Mouse (Mus musculus): ENCODE results near the gene Arl14ep. TPM values are rescaled to one million over a fixed set of nuclear protein-coding genes. Genes with fewer than 3 reads are reported as not detected.

Gene Arl14ep
- total and polyA plus RNA-seq, 3 experiments, result 55.2 to 76.0 (median 61.0) TPM

DNA sequence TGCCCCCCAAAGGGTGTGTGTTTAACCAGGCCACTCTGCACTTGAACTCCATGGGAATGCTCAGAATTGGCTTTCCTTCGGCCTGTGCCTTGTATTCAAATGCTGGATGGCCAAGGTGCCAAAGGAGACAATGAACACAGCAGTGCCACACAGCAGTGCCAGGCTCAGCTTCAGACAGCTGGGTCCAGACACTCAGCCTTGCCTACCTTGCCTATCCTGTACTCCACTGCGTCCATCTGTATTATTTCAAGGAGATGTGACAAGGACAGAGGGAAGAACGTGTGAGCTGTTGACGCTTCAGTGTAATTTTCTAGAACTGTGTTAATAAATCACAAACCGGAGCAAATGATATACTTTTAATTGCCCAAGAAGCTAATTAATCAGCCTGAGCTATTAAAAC, 14.8 kb downstream of the Arl14ep start:
- DNase-seq (ENCODE audit: extremely low read depth), result no peak
- H3K9me3 ChIP-seq (replicated peaks; ENCODE audit: low read length), result no peaks in the 10 kb centered on the region
- dilution Hi-C loops (cut with MboI; ENCODE audit: extremely low pct_ligation_motif_present, extremely low pct_unique_long_range_greater_than_20kb, low sequenced_read_pairs), result no loop called here
- H3K4me3 ChIP-seq (replicated peaks in 1 of 3; ENCODE audit: low read depth in 2 of 3, low read length in 2 of 3, poor library complexity in 1 of 3), result no peak overlapping the region
- peaks cover 3% of the 10 kb centered on the region; the same call in 1 of the 2 replicates for H3K79me2 ChIP-seq (replicated peaks; ENCODE audit: control insufficient read depth, extremely low read depth, insufficient read depth, poor library complexity, severe bottlenecking)
- H3K4me1 ChIP-seq (ENCODE audit: control insufficient read depth in 1 of 2, insufficient read depth in 2 of 2), result no peaks in the 10 kb centered on the region
- H3K27me3 ChIP-seq (replicated peaks), result no peaks in the 10 kb centered on the region
- in situ Hi-C loops (cut with MboI; ENCODE audit: low pct_ligation_motif_present, low pct_unique_long_range_greater_than_20kb, low sequenced_read_pairs), result loop anchor here (25.0 kb wide), 1 partner anchor 597 kb away; no protein-coding TSS in a partner anchor
- H3K27ac ChIP-seq (ENCODE audit: insufficient read depth, low read depth), result no peak overlapping the region
- TF ChIP-seq ZMIZ1 (IDR thresholded peaks at IDR 0.05; ENCODE audit: low read depth, low read length) (no peak), TBP (conservative IDR thresholded peaks at IDR 0.05; ENCODE audit: low read depth, low read length) (no peak), MAFK (IDR thresholded peaks at IDR 0.05; ENCODE audit: insufficient replicate concordance, low read length) (no peak), JUN (IDR thresholded peaks at IDR 0.05; ENCODE audit: insufficient read depth, low read depth, low read length) (no peak), EP300 (IDR thresholded peaks at IDR 0.05; ENCODE audit: low read length) (no peak), MAX (IDR thresholded peaks at IDR 0.05; ENCODE audit: low read length) (no peak), BHLHE40 (IDR thresholded peaks at IDR 0.05; ENCODE audit: low read depth, low read length) (no peak), USF1 (IDR thresholded peaks at IDR 0.05; ENCODE audit: low read depth, low read length) (no peak), CHD1 (IDR thresholded peaks at IDR 0.05; ENCODE audit: low read depth, low read length) (no peak), SIN3A (IDR thresholded peaks at IDR 0.05; ENCODE audit: low read length) (no peak), GABPA (IDR thresholded peaks at IDR 0.05; ENCODE audit: insufficient replicate concordance, low read depth, low read length) (no peak), SMC3 (IDR thresholded peaks at IDR 0.05; ENCODE audit: low read depth, low read length) (no peak), ZNF384 (IDR thresholded peaks at IDR 0.05; ENCODE audit: low read depth, low read length) (no peak), JUND (conservative IDR thresholded peaks at IDR 0.05; ENCODE audit: low read depth, low read length) (no peak), MAZ (IDR thresholded peaks at IDR 0.05; ENCODE audit: low read depth, low read length) (no peak), TCF12 (IDR thresholded peaks at IDR 0.05; ENCODE audit: low read depth, low read length) (no peak), ZC3H11A (IDR thresholded peaks at IDR 0.05; ENCODE audit: low read depth, low read length) (no peak), ZKSCAN1 (IDR thresholded peaks at IDR 0.05; ENCODE audit: borderline replicate concordance, low read depth, low read length) (no peak)
- H3K4me2 ChIP-seq (ENCODE audit: insufficient read depth, low read depth, poor library complexity, severe bottlenecking), result no peak overlapping the region
- H3K9ac ChIP-seq (ENCODE audit: insufficient read depth, low read depth), result no peak overlapping the region
- peaks cover 15 to 40% of the 10 kb centered on the region in 2 experiments for H3K36me3 ChIP-seq (replicated peaks in 1 of 2; ENCODE audit: control insufficient read depth in 1 of 2, insufficient read depth in 1 of 2, low read length in 1 of 2)

DNA sequence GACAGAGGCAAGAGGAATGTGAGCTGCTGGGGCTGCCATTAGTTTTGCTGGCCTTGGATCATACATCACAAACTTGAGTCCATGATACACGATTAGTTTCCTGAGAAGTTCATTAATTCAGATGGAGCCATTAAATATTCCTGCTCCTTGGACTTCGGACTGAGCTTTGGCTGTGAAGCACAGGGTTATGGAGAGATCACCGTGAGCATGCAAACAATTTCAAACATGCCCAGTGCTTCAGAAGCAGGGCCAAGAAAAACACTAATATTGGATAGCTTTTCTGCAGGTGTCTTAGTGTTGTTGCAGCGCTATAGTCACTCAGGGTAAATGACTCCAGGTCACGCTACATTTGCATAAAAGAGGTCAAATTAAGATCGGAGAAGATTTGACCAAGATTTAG, 15.3 kb downstream of the Arl14ep start:
- H3K9ac ChIP-seq (ENCODE audit: insufficient read depth, low read depth), result no peak overlapping the region
- peaks cover 14 to 37% of the 10 kb centered on the region in 2 experiments for H3K36me3 ChIP-seq (replicated peaks in 1 of 2; ENCODE audit: control insufficient read depth in 1 of 2, insufficient read depth in 1 of 2, low read length in 1 of 2)
- H3K27ac ChIP-seq (ENCODE audit: insufficient read depth, low read depth), result no peak overlapping the region
- dilution Hi-C loops (cut with MboI; ENCODE audit: extremely low pct_ligation_motif_present, extremely low pct_unique_long_range_greater_than_20kb, low sequenced_read_pairs) (no loop called here), in situ Hi-C loops (cut with MboI; ENCODE audit: low pct_ligation_motif_present, low pct_unique_long_range_greater_than_20kb, low sequenced_read_pairs) (loop anchor here (25.0 kb wide), 1 partner anchor 597 kb away; no protein-coding TSS in a partner anchor)
- no peaks in the 10 kb centered on the region for H3K27me3 ChIP-seq (replicated peaks)
- no peak overlapping the region for H3K4me2 ChIP-seq (ENCODE audit: insufficient read depth, low read depth, poor library complexity, severe bottlenecking)
- TF ChIP-seq TCF12 (IDR thresholded peaks at IDR 0.05; ENCODE audit: low read depth, low read length) (no peak), MEF2A (IDR thresholded peaks at IDR 0.05; ENCODE audit: borderline replicate concordance, low read depth, low read length) (no peak), TBP (conservative IDR thresholded peaks at IDR 0.05; ENCODE audit: low read depth, low read length) (no peak), ZMIZ1 (IDR thresholded peaks at IDR 0.05; ENCODE audit: low read depth, low read length) (no peak), IRF4 (IDR thresholded peaks at IDR 0.05; ENCODE audit: low read depth, low read length) (no peak)
- no peak for DNase-seq (ENCODE audit: extremely low read depth)
- H3K9me3 ChIP-seq (replicated peaks; ENCODE audit: low read length), result no peaks in the 10 kb centered on the region
- no peaks in the 10 kb centered on the region for H3K4me1 ChIP-seq (ENCODE audit: control insufficient read depth in 1 of 2, insufficient read depth in 2 of 2)
- H3K79me2 ChIP-seq (replicated peaks; ENCODE audit: control insufficient read depth, extremely low read depth, insufficient read depth, poor library complexity, severe bottlenecking), result peaks cover 3% of the 10 kb centered on the region; the same call in 1 of the 2 replicates
- no peak overlapping the region for H3K4me3 ChIP-seq (replicated peaks in 1 of 3; ENCODE audit: low read depth in 2 of 3, low read length in 2 of 3, poor library complexity in 1 of 3)
